Mouse (Mus musculus): ENCODE measurements at regions not wholly inside any gene's neighbourhood (a gene's known extent, or its start where the extent isn't known, plus 50 kb on each side); places are given as distances from the start of the nearest gene placed in this dataset.

- DNase-seq (ENCODE audit: low read depth), result no peak
Observed at GRCm38 (mm10) chr14:24731872-24732525, 245.1 kb downstream of the Rps24 start.

- DNase-seq (ENCODE audit: low read depth), result no peak
Observed at GRCm38 (mm10) chr14:24733326-24733725, 246.4 kb downstream of the Rps24 start.

DNA sequence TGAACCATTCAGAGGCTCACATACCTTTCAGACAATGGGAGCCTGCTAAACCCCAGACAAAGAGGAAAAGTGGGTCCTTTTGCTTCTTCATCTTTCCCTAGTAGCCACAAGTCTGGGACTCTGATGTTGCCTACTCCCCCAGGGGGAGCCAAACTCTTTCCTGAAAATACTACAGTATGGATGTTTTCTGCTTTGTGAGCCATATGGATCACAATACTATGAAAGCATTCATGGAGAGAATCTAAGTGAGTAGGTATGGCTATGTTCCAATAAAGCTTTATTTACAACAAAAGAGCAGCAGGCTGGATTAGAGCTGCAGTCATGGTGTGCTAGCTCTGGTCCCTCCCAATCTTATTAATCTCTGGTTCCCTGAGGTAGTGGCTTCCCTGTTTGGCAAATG is 251.9 kb downstream of the Rps24 start:
- DNase-seq (ENCODE audit: low read depth), result no peak

DNA sequence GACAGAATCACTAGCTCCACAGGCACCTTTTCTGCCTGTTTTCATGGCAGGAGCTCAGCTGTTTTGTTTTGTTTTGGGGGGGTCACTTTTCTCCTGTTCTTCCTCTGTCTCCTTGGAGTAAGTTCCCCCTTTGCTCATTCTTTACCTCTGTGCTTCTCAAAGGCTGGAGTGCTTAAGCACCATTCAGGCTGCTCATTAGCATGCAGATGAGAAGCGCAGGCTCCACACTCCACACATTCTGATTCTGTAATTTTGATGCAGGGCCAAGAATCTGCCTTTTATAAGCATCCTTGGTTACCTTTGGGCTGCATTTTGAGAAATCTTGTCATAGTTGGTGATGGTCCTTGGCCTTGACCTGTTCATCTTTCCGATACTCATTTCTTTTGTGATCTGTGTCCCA is 257.5 kb downstream of the Rps24 start:
- DNase-seq (ENCODE audit: low read depth), result no peak

GRCm38 (mm10) chr14:24745730-24746129 is 258.8 kb downstream of the Rps24 start:
- DNase-seq (ENCODE audit: low read depth), result no peak

DNA sequence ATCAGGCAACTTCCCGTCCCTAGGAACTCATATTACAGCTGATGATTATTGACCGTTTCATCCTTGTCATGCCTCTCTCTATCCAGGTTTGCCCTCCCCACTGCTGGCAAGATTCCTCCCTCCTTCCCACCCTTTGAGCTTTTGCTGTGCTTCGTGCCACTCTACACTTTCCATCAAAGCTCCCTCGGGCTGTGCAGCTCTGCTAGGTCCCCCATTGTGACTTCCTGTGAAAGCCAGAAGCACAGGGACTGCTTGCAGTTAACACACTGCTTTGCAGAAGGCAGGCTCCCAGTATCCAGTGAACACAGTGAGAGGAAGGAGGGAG is 260.5 kb downstream of the Rps24 start:
- no peak for DNase-seq (ENCODE audit: low read depth)

GRCm38 (mm10) chr14:24747796-24748496 is 261.0 kb downstream of the Rps24 start:
- DNase-seq (ENCODE audit: low read depth), result no peak

DNA sequence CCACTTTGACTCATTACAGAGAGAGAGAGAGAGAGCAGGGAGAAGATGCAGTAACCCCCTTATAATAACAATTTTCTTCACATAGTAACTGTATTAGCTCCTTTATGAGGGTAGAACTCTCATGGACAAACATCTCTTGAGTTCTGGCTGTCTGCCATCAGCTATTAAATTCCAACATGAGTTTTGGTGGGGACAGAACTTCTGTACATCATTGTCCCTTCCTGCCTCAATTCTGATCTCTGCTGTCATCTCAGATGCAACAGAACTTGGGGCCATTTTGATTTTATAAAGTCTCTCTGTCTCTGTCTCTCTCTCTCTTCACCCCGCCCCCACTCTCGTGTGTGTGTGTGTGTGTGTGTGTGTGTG is 261.6 kb downstream of the Rps24 start:
- no peak for DNase-seq (ENCODE audit: low read depth)

- DNase-seq (ENCODE audit: low read depth), result no peak
Observed at GRCm38 (mm10) chr14:24749313-24749712, 262.4 kb downstream of the Rps24 start.

GRCm38 (mm10) chr14:24751227-24751626 is 264.3 kb downstream of the Rps24 start:
- DNase-seq (ENCODE audit: low read depth), result no peak

DNA sequence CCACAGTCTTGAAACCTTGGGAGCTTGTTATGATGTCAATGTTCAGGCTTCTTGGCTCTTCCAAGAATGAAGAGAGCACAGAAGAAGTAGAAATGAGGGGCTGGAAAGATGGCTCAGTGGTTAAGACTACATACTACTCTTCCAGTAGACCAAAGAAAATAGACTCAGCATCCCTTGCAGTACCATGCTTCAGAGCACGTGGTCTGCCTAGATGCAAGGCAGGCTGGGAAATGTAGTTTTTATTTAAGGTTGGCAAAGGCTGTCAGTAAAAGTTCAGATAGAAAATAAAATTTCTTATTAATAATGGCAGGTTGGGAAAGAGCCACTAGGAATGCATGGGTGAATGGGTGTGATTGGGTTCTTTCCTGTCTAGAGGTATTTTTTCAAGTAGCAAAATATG is 267.8 kb downstream of the Rps24 start:
- no peak for DNase-seq (ENCODE audit: low read depth)

GRCm38 (mm10) chr14:24755426-24756117 is 268.6 kb downstream of the Rps24 start:
- no peak for DNase-seq (ENCODE audit: low read depth)

- DNase-seq (ENCODE audit: low read depth), result no peak
Observed at GRCm38 (mm10) chr14:24757302-24757701, 270.4 kb downstream of the Rps24 start.

DNA sequence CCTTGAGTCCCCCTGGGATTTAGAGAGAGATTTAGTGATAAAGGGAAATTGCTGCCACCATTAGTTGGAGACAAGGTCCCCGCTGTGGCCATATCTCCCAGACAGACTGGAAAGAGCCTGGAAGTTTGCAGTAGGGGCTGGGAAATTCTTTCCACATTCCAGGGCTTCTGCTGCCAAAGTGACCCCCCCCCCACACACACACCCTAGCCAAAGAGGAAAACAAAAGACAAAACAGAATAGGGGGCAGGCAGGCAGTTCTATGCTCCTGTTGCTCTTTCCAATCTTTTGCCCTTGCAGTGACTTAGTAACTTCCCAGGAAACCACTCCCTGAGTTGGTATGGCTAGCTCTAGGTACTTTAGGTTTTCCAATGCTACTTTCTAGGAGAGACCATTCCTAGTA is 270.9 kb downstream of the Rps24 start:
- no peak for DNase-seq (ENCODE audit: low read depth)

DNA sequence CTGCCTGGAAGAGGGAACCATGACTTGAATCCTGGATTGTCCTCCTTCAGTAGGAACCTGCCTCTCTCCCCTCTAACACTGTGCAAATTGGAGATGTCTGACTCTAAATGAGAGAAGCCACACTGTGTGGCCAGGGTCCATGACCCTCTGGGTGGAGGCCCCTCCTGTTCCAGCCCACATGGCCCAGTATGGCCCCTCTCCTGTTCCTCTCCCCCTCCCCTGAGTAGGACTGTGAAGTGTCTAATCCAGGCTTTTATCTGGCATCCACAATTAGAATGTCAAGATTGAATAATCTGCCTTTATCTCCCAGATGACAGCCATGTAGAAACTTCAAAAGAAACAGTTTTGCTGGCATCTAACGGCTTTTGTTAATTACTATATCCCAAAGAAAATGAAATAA is 274.0 kb downstream of the Rps24 start:
- DNase-seq (ENCODE audit: low read depth), result no peak

DNA sequence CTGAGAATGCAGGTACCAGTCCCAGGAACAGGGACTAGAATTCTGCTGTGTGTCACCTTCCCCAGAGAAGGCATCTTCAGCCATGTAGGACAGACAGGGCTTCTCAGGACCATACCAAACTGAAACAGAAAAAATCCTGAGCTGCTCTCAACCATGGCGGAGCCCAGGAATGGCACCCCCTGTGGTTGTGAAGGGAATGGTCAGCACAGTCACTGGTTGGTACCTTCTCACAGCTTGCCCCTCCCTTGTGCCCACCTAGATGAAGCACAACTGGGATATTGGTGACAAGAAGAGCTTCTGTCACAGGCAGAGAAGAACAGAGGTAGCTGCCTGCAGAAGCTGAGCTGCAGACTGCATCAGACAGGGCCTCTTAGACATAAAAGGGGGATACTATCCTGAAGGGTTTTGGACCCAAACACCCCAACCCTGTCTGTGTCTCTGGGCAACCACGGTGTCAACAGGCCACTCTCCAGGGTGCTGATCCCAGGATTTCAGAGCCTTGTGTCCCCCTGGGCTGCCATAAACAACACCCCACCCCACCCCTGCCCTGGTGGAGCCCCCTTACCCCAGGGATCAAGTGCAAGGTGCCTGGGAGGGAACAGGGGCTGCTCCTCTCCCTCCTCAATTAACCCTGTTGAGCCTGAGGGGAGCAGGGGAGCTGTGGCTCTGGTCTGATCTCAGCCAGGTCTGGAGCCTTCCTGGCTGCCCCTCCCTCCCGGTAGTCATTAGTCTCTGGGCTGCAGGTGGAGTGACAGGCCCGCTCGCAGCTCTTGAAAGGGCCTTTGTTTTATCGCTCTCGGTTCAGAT is 275.7 kb downstream of the Rps24 start:
- DNase-seq (ENCODE audit: low read depth), result no peak

- no peak for DNase-seq (ENCODE audit: low read depth)
Observed at GRCm38 (mm10) chr14:24763275-24763812, 276.4 kb downstream of the Rps24 start.

DNA sequence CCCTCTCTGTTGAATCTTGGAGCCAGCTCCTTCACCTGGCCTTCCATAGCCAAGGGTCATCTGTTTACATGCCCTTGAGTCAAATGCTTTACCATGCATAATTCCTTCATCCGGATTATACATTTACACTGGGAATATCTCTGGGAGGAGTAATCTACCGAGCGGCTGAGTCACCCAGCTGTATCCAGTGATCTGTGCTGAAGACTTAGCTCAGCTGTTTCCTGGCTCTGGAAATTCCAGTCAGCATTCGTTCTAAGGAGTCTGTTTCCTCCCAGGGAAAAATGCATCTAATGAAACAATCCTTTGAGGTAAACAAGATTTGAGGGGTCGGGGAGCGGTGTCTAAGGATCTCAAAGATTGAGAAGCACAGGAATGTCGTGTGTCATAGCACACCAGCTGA is 276.9 kb downstream of the Rps24 start:
- no peak for DNase-seq (ENCODE audit: low read depth)

- DNase-seq (ENCODE audit: low read depth), result no peak
Observed at GRCm38 (mm10) chr14:24766260-24766659, 279.3 kb downstream of the Rps24 start.

DNA sequence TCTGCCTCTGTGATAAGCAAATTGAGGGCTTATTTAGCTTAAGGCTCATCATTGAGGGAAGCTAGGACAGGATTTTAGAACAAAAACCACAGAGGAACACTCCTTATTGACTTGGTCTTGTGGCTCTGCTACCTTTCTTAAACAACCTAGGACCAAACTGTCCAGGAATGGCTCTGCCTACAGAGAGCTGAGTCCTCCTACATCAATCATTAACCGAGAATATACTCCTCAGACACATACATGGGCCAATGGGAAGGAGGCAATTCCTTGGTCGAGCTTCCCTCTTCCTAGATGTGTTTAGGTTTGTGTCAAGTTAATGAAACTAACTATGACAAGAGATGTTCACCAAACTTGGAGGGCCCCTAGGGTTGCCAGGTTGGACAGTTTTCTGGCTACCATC is 279.8 kb downstream of the Rps24 start:
- DNase-seq (ENCODE audit: low read depth), result no peak

GRCm38 (mm10) chr14:24767316-24767715 is 280.4 kb downstream of the Rps24 start:
- no peak for DNase-seq (ENCODE audit: low read depth)

DNA sequence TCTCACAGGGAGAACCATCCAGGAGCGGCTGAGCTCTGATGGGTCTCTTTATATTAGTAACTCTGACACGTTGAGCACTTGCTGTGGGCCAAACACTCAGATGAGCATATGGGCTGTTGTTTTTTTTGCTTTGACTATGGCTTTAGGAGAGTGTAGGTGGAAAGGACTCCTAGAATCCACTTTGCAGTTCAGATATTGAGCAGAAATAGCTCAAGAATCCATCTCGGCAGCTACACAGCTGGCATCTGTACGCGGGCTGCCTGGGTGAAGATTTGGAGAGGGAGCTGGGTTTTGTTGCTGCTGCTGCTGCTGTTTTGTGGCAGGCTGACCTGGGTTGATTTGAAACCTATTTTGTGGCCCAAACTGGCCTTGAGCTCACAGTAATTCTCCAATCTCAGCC is 281.0 kb downstream of the Rps24 start:
- DNase-seq (ENCODE audit: low read depth), result no peak

All from c-Kit-positive CD71-negative TER-119-negative erythroid progenitor cells, embryonic 14.5 days (primary cell).